Mouse (Mus musculus): ENCODE measurements around the gene Ctnnbip1. TPM values are rescaled to one million over a fixed set of nuclear protein-coding genes. Genes with fewer than 3 reads are reported as not detected.
A peak's percentile ranks its signal among the peaks of the same experiment; 100 is the strongest.

Gene Ctnnbip1
- polyA plus RNA-seq, 1 experiment from 2014 or later: 105 TPM

DNA sequence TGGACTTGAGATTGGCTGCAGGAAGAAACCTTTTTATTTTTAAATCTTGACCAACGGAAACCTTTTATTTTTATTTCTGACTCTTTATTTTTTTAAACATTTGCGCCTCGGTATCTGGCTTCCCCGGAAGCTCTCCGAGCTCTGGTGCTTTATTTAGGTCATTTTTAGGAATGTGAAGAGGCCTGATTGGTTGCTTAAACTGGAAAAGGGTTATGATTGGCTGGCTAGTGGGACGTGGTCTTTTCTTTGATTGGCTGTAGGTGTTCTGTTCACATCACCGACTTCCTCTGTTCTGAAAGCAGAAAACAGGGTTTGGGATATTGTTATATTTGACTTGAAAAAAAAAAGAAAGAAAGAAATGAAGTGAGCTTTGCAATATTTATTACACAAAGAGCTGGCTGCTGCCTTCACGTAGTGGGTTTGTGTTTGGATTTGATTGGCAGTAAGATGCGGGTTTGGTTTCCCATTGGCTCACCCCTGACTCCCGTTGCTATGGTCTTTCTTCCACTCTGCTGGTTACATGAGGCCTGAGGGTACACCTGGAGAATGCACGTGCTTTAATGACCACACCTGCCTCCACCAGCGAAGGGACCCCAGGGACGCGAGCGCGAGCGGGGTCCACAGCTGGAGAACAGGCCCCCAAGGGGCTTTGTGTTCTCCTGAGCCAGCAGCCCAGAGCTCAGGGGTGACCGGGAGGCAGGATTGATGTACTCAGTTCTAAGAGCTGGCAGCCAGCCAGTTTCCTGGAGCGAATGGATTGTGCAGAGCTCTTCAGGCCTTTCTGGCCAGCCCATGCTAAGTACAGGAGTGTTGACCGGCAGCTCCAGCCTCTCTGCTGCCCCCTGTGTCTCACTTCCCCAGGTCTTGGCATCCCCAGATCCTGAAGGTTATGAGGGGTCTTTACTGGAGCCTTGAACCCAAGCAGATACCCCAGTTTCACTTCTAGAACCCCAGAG is 46.7 kb downstream of the Ctnnbip1 start:
- H3K9ac ChIP-seq: no peak overlapping the region
- H3K27ac ChIP-seq (replicated peaks): peak overlapping the region; percentile 86
- peaks cover 4% of the 10 kb centered on the region for H3K36me3 ChIP-seq
- H3K27me3 ChIP-seq: no peaks in the 10 kb centered on the region
- peak overlapping the region; percentile 49 for H3K4me2 ChIP-seq
- peak overlapping the region; percentile 21 for H3K4me3 ChIP-seq
- peak; percentile 60 for ATAC-seq (ENCODE audit: low FRiP score, low read depth)
- no peaks in the 10 kb centered on the region for H3K9me3 ChIP-seq
- 29% methylated on average over 20 of the region's 20 CpGs for WGBS
- H3K4me1 ChIP-seq (replicated peaks): peaks cover 48% of the 10 kb centered on the region

DNA sequence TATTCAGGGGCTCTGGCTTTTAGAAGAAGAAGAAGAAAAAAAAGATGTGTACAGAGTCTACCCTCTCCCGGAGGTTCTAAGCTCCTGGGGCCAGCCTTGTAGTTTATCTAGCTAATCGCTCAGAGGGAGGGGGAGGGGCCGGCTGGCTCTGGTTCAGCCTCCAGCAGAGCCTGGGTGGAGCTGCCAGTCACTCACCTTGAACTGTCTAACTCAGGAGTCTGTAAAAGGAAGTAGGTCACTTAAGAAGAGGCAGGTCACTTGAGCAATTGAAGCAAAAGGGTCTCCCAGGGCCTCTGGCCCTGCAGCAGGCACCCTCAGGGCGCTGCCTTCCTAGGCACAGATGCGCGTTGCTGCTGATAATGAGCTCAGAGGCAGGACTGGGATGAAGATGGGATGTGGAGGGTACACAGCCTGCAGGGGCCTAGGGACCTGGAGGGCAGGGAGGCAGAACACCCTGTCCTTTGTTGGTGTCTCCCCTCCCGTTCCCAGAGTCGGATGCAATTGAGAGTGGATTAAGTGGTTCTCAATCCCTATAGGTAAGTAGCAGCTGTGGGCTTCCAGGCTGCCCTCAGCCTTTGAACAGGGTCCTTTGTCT is 49.5 kb downstream of the Ctnnbip1 start:
- 20% methylated on average over 8 of the region's 8 CpGs for WGBS
- Histone ChIP-seq H3K27ac (replicated peaks) (no peak overlapping the region), H3K27me3 (no peaks in the 10 kb centered on the region), H3K9me3 (no peaks in the 10 kb centered on the region), H3K4me3 (no peak overlapping the region), H3K4me1 (replicated peaks) (peaks cover 48% of the 10 kb centered on the region), H3K36me3 (no peaks in the 10 kb centered on the region), H3K9ac (no peak overlapping the region), H3K4me2 (no peak overlapping the region)
- ATAC-seq (ENCODE audit: low FRiP score, low read depth): no peak

DNA sequence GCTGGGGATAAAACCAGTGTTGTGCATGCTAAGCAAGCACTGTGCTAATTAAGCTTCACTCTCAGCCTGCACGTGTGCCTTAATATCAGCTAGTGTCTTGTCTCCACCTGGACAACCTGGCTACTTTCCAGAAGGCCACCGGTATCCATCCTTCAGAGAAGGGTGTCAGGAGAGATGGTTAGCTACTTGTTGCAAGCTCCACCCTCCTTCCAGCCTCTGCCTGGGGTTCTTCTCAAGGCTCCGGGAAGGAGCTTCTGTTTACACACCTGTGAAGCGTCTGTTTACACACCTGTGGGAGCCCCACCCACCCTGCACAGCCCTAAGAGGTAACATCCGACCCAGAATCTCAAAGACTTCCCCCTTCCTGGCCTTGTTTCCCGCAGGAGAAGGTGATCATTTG is 50.6 kb downstream of the Ctnnbip1 start:
- 64% methylated on average over 6 of the region's 6 CpGs for WGBS
- no peaks in the 10 kb centered on the region for H3K36me3 ChIP-seq

DNA sequence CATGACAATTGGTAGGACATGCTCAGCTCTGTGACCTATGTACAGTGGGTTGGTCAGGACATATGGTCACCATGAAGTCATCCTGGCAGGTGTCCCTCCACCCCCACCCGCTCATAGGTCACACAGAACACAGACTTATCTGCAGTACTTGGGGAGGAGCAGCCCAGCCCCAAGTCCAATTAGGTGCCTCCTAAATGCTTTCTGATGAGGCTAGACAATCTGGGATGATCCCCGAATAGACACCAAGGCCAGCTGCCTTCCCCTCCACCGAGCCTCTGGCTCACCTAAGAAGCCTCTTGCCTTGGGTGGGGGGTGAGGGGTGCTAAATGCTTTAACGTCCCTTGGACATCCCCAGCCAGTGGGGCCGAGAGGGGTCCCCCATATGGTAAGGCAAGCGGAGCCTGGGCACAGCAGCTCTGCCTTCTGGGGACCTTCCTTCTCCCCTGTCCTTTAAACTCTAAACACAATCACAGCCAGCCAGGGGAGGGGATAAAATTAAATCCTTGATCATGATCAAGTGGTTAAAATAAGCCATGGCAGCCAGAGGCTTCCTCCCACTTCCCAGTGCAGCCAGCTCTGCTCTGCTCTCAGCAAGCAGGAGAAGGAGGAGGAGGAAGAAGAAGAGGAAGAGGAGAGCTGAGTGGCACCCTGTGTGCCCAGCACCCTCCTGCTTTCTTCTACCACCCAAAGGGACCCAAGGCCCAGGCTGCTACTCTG is 51.9 kb downstream of the Ctnnbip1 start:
- ATAC-seq (ENCODE audit: low FRiP score, low read depth): no peak
- Histone ChIP-seq H3K9me3 (no peaks in the 10 kb centered on the region), H3K27me3 (no peaks in the 10 kb centered on the region), H3K9ac (no peak overlapping the region), H3K4me3 (no peak overlapping the region), H3K4me2 (no peak overlapping the region), H3K27ac (replicated peaks) (no peak overlapping the region), H3K36me3 (no peaks in the 10 kb centered on the region), H3K4me1 (replicated peaks) (peaks cover 29% of the 10 kb centered on the region)
- 88% methylated on average over 6 of the region's 6 CpGs for WGBS

More for the DNA sequence above, 50.6 kb downstream of the Ctnnbip1 start:
- no peak for ATAC-seq (ENCODE audit: low FRiP score, low read depth)
- no peak overlapping the region for H3K27ac ChIP-seq (replicated peaks)
- H3K9me3 ChIP-seq: no peaks in the 10 kb centered on the region
- no peak overlapping the region for H3K4me2 ChIP-seq
- H3K4me1 ChIP-seq (replicated peaks): peaks cover 42% of the 10 kb centered on the region
- H3K9ac ChIP-seq: no peak overlapping the region
- H3K27me3 ChIP-seq: no peaks in the 10 kb centered on the region
- H3K4me3 ChIP-seq: no peak overlapping the region

DNA sequence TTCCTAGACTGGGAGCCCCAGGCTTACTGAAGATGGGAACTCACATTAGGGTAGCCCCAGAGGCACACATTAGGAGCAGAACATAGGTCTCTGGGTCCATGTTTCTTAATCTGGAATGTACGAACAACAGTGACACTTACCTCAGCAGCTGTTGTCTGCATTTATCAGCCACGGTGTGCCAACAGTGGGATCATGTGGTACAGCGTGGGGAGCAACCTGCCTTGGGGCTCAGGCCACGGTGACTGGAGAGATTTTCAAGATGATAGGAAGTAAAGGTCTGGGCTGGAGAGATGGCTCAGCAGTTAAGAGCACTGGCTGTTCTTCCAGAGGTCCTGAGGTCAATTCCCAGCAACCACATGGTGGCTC is 52.4 kb downstream of the Ctnnbip1 start:
- no peak overlapping the region for H3K27ac ChIP-seq (replicated peaks)
- H3K4me1 ChIP-seq (replicated peaks): peaks cover 24% of the 10 kb centered on the region
- 63% methylated on average over 4 of the region's 4 CpGs for WGBS
- no peak overlapping the region for H3K4me2 ChIP-seq
- H3K36me3 ChIP-seq: no peaks in the 10 kb centered on the region
- no peak overlapping the region for H3K9ac ChIP-seq
- ATAC-seq (ENCODE audit: low FRiP score, low read depth): no peak
- H3K4me3 ChIP-seq: no peak overlapping the region
- no peaks in the 10 kb centered on the region for H3K9me3 ChIP-seq
- H3K27me3 ChIP-seq: no peaks in the 10 kb centered on the region

DNA sequence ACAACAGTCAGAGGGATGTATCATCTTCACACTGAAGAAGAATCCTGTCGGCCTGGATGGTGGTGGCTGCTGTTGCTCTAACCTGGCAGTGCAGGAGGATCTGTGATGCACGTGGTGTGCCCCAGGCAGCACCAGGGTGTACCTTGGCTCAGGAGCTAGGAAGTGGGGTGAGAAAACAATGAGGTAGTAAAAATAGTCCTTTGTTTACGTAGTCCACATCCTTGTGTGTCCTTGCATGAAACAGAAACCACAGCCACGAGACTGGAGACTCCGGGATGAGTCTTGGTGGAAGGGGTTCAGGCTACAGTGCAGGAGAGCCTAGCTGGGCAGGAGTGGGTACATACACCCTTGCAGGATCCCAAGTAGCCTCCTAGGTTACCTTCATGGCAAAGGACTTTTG is 53.2 kb downstream of the Ctnnbip1 start:
- H3K4me3 ChIP-seq: no peak overlapping the region
- no peak for ATAC-seq (ENCODE audit: low FRiP score, low read depth)
- H3K36me3 ChIP-seq: no peaks in the 10 kb centered on the region
- WGBS: 81% methylated on average over 5 of the region's 5 CpGs
- H3K27ac ChIP-seq (replicated peaks): no peak overlapping the region
- no peak overlapping the region for H3K9ac ChIP-seq
- H3K27me3 ChIP-seq: no peaks in the 10 kb centered on the region
- no peak overlapping the region for H3K4me2 ChIP-seq
- peaks cover 18% of the 10 kb centered on the region for H3K4me1 ChIP-seq (replicated peaks)
- no peaks in the 10 kb centered on the region for H3K9me3 ChIP-seq

DNA sequence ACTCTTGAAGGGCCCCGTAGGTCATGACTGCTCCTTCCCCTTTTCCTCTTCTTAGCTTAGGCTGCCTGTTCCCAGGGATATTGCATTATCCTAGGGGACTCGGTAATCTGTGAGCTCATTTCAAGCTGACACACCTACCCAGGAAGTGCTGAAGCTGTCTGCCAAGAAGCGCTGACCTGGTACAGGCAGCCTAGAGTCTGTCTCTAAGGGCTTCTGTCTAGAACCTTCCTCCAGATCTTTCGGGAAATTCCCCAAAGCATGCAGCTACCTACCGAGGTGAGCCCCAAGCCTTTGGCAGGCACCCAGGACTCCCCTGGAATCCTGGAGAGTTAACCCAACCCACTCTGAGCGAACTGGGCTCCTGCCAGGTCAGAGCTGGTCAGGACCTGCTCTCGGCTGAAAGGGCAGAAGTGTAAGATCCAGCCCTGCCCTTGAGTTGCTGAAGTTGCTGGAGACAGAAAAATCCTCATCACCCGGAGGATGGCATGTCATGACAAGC is 53.7 kb downstream of the Ctnnbip1 start:
- WGBS: 55% methylated on average over 8 of the region's 8 CpGs
- Histone ChIP-seq H3K4me1 (replicated peaks) (peaks cover 23% of the 10 kb centered on the region), H3K27ac (replicated peaks) (no peak overlapping the region), H3K4me2 (no peak overlapping the region), H3K36me3 (no peaks in the 10 kb centered on the region), H3K9ac (no peak overlapping the region), H3K27me3 (no peaks in the 10 kb centered on the region), H3K9me3 (no peaks in the 10 kb centered on the region), H3K4me3 (no peak overlapping the region)
- no peak for ATAC-seq (ENCODE audit: low FRiP score, low read depth)

DNA sequence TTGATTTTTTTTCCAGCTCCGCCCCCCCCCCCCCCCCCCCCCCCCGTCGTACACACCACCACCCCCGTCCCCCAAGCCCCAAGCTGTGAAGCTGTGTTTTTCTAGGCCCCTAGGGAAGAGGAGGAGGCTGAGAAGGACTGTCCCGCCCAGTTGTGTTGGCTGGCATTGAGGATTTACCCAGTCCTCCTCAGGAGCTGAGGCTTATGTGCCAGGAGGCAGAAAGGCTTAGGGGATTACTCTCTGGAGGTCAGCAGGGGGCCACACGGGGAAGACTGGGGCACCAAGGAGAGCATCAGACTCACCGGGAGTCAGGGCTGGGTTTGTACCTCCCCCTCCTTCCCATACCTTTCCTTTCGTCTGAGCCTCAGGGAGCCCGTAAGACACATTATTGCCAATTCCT is 54.4 kb downstream of the Ctnnbip1 start:
- Histone ChIP-seq H3K36me3 (no peaks in the 10 kb centered on the region), H3K27ac (replicated peaks) (no peak overlapping the region), H3K27me3 (no peaks in the 10 kb centered on the region), H3K4me2 (no peak overlapping the region), H3K9ac (no peak overlapping the region), H3K9me3 (no peaks in the 10 kb centered on the region), H3K4me1 (replicated peaks) (peaks cover 28% of the 10 kb centered on the region), H3K4me3 (no peak overlapping the region)
- no peak for ATAC-seq (ENCODE audit: low FRiP score, low read depth)
- 37% methylated on average over 6 of the region's 9 CpGs for WGBS

DNA sequence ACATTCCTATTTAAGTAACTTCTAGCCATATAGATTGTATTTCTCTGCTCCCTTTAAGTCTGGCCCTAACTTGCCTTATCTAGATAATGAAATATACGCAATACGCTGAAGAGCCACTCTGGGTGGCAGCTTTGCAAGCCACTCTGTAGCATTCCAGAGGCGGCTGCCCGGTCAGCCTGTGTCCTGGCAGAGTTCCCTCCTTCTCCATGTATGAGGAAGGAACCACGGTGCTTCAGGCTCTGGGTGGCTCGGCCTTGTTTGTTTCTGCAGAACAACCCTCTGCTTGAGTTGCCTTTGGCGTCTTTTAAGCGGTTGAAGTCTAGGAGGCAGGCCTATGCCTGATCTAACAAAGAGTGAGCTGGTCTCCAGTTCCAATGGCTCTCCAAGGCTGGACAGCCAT is 54.8 kb downstream of the Ctnnbip1 start:
- Histone ChIP-seq H3K27me3 (no peaks in the 10 kb centered on the region), H3K27ac (replicated peaks) (no peak overlapping the region), H3K4me3 (no peak overlapping the region), H3K4me2 (no peak overlapping the region), H3K9ac (no peak overlapping the region), H3K4me1 (replicated peaks) (peaks cover 28% of the 10 kb centered on the region), H3K36me3 (no peaks in the 10 kb centered on the region), H3K9me3 (no peaks in the 10 kb centered on the region)
- WGBS: 66% methylated on average over 8 of the region's 8 CpGs
- no peak for ATAC-seq (ENCODE audit: low FRiP score, low read depth)

DNA sequence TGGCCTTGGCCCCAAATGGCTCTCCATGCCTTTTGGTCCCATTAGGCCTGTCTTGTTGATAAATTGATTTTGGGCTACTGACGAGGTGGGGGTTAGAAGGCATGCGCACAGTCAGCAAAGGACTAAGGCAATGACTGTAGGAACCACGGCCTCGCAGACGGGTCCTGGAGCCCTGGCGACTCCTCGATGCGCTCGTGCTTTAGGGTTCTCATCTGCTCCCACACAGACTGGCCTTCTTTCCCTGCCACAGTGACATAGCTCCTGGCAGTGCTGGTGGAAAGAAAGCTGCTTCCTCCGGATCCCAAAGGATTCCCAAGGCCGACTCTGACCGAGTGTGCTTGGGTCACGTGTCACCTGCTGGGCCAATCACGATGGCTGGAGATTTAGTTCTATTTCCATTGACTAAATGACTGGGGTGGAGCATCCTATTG is 56.4 kb downstream of the Ctnnbip1 start:
- WGBS: 62% methylated on average over 14 of the region's 14 CpGs
- Histone ChIP-seq H3K36me3 (no peaks in the 10 kb centered on the region), H3K9ac (no peak overlapping the region), H3K4me3 (no peak overlapping the region), H3K4me1 (replicated peaks) (peaks cover 42% of the 10 kb centered on the region), H3K4me2 (no peak overlapping the region), H3K27me3 (no peaks in the 10 kb centered on the region), H3K27ac (replicated peaks) (no peak overlapping the region), H3K9me3 (no peaks in the 10 kb centered on the region)
- no peak for ATAC-seq (ENCODE audit: low FRiP score, low read depth)

DNA sequence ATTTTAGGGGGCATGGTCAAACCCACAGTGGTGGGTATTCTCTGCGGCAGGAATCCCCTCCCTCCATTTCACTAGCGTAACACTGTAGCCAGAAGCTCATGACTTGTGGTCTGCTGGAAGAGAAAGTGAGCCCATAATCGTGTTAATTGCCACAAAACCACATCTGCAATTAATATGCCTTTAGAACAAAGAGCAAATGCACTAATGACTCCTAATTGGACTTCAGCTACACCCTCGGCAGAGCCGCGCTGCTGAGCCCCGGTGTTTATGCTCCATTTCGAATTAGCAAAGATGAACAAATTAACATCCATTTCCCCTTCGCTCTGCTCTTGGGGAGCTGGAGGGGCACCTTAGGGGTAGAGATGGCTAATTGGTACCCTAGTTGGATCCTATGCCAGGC is 58.0 kb downstream of the Ctnnbip1 start:
- WGBS: 51% methylated on average over 9 of the region's 9 CpGs
- no peak for ATAC-seq (ENCODE audit: low FRiP score, low read depth)
- no peaks in the 10 kb centered on the region for H3K36me3 ChIP-seq
- H3K4me1 ChIP-seq (replicated peaks): peaks cover 43% of the 10 kb centered on the region
- H3K27ac ChIP-seq (replicated peaks): peak overlapping the region; percentile 59; the same call in 1 of the 2 replicates
- H3K4me2 ChIP-seq: no peak overlapping the region
- H3K9me3 ChIP-seq: no peaks in the 10 kb centered on the region
- no peak overlapping the region for H3K9ac ChIP-seq
- H3K4me3 ChIP-seq: no peak overlapping the region
- no peaks in the 10 kb centered on the region for H3K27me3 ChIP-seq

Measured in hindbrain, embryonic 15.5 days (tissue).